Mouse (Mus musculus) olfactory bulb, adult 2 months (tissue): ENCODE data around the gene Iffo1.

Experiments used
- CTCF ChIP-seq: fragments of 200-500 bp; IDR thresholded peaks from 2 replicates; pipeline ENCODE4 v1.5.1; 2012; ENCODE audit warnings: low read depth, mild to moderate bottlenecking, low read length, moderate library complexity; ENCODE audit not compliant: insufficient read depth
- POLR2A ChIP-seq: fragments of 200-500 bp; IDR thresholded peaks from 2 replicates; pipeline ENCODE4 v1.6.1; 2012; ENCODE audit warnings: mild to moderate bottlenecking, low read depth, low read length, moderate library complexity; ENCODE audit not compliant: insufficient read depth

DNA sequence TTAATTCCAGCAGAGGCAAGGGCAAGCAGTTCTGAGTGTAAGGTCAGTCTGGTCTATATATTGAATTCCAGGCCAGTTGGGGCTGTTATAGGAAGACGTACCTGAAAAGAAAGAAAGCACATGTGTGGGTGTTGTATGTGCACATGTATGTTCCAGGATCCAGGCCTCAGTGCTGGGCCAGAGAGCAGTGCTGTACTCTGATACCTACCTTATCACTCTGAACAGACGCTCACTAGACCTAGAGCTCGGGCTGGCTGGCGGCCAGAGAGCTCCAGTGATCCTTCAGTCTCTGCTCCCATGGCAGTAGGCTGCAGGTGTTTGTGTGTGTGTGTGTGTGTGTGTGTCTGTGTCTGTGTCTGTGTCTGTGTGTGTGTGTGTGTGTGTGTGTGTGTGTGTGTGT lies 40.8 kb upstream of the Iffo1 start:
- no peak for TF ChIP-seq CTCF
- no peak for TF ChIP-seq POLR2A
